Mouse (Mus musculus) embryonic stem cell, embryonic (primary cell): ENCODE data around the gene Tmem269.

Experiments used
- CTCF ChIA-PET, 4 experiments: fragments of 300-600 bp in 2 of 4; fragments of 350-600 bp in 2 of 4; sonication (Branson Sonifier 250); formaldehyde crosslinking; loops; one replicate each; lab custom pipeline; 2022; ENCODE audit warnings: inconsistent platforms in 2 of 4; lab: Charles Lee
- POLR2A ChIA-PET, 4 experiments: fragments of 300-600 bp in 2 of 4; fragments of 350-600 bp in 2 of 4; sonication (Branson Sonifier 250); formaldehyde crosslinking; loops; one replicate each; lab custom pipeline; 2022; ENCODE audit warnings: antibody characterized with exemption in 4 of 4, inconsistent platforms in 1 of 4; lab: Charles Lee

The Tmem269 gene

DNA sequence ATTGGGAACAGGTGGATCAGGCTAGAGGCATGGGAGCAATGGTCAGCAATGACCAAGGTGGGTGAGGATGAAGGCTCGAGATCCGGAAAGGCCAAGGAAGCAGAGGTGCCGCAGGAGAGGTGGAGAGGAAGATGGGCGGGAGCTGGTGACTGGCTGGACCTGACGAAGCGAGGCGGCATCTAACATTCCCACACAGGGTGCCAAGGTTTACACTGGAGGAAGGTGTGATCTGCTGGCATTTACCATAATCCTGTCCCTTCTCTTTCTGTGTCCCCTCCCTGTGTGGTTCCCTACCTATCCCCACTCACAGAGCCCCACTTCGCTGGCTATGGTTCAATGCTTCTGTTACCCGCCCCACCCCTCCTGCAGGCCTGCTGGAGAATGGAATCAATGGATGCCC, 27.9 kb upstream of the Tmem269 start:
- CTCF ChIA-PET, result interaction anchor here in 2 of 4 experiments (1.1 to 3.9 kb wide), 4 partner anchors 7 to 185 kb away, joined by 3 to 32 read pairs (median 11); no protein-coding TSS in a partner anchor
- POLR2A ChIA-PET, result interaction anchor here in 3 of 4 experiments (0.7 to 8.6 kb wide), 16 partner anchors 8 to 102 kb away, joined by 3 to 83 read pairs (median 4); partner anchors contain the start of genes Cldn19 (in 2 of the 3), AU022252 (in 1 of the 3), P3h1 (in 1 of the 3) and Ybx1 (in 1 of the 3)

- ChIA-PET POLR2A (interaction anchor here in 3 of 4 experiments (0.7 to 8.6 kb wide), 14 partner anchors 10 to 103 kb away, joined by 3 to 83 read pairs (median 4); partner anchors contain the start of genes Cldn19 (in 2 of the 3), AU022252 (in 1 of the 3) and P3h1 (in 1 of the 3)), CTCF (interaction anchor here in 2 of 4 experiments (1.0 to 1.1 kb wide), 2 partner anchors 8 to 75 kb away, joined by 3 read pairs; no protein-coding TSS in a partner anchor)
Measured at GRCm38 (mm10) chr4:119245556-119245955, 27.5 kb upstream of the Tmem269 start.

DNA sequence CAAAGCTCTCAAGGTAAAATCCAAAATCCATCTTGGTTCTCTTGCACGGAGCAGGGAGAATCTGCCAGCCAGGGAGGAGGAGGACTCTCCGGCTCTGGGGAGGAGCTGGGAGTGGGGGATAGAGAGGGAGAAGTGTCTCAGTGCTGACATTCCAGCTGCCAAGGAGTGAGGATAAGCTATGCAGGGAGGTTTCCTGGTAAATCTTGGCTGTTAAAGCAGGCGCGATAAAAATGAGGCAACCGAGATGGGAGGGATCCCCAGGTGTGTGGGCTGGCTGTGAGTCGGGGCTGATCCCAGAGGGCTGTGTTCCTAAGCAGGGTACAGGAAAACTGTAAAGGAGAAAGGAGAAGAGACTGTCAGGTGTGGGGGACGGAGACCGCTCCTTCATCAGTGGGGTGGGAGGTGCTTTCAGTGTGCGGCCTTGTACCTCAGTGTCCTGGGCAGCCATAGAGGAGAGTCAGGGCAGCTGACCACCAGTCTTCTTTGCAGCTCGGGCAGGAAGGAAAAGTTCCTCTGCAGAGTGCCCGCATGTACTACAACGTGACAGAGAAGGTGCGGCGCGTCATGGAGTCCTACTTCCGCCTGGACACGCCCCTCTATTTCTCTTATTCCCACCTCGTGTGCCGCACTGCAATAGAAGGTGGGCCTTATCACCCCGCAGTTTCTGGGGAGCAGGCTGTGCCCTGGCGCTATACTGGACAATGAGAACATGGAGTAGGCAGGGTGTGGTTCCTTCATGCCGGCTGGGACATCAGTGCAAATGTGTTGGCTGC, 26.6 kb upstream of the Tmem269 start:
- ChIA-PET POLR2A (interaction anchor here (0.7 to 8.6 kb wide), 17 partner anchors 11 to 1030 kb away, joined by 3 to 83 read pairs (median 4); partner anchors contain the start of genes AU022252 (in 2 of the 4), Cldn19 (in 2 of the 4), P3h1 (in 2 of the 4) and Tmem269 (in 1 of the 4)), CTCF (interaction anchor here in 2 of 4 experiments (0.5 to 1.0 kb wide), 3 partner anchors 9 to 89 kb away, joined by 3 to 12 read pairs (median 3); no protein-coding TSS in a partner anchor)

GRCm38 (mm10) chr4:119242571-119242970, 24.6 kb upstream of the Tmem269 start:
- POLR2A ChIA-PET, result interaction anchor here in 2 of 4 experiments (1.2 to 8.6 kb wide), 3 partner anchors 10 to 35 kb away, joined by 4 to 83 read pairs (median 69); partner anchors contain the start of genes AU022252 (in 1 of the 2) and P3h1 (in 1 of the 2)
- CTCF ChIA-PET, result no interaction called here

GRCm38 (mm10) chr4:119241664-119242063, 23.6 kb upstream of the Tmem269 start:
- ChIA-PET POLR2A (interaction anchor here in 2 of 4 experiments (1.1 to 6.5 kb wide), 6 partner anchors 9 to 53 kb away, joined by 3 to 69 read pairs (median 3); partner anchors contain the start of genes Ybx1 (in 2 of the 2), AU022252 (in 1 of the 2) and P3h1 (in 1 of the 2)), CTCF (interaction anchor here in 2 of 4 experiments (0.6 to 1.5 kb wide), 6 partner anchors 9 to 37 kb away, joined by 3 to 4 read pairs (median 3); partner anchors contain the start of genes AU022252 (in 1 of the 2) and P3h1 (in 1 of the 2))

DNA sequence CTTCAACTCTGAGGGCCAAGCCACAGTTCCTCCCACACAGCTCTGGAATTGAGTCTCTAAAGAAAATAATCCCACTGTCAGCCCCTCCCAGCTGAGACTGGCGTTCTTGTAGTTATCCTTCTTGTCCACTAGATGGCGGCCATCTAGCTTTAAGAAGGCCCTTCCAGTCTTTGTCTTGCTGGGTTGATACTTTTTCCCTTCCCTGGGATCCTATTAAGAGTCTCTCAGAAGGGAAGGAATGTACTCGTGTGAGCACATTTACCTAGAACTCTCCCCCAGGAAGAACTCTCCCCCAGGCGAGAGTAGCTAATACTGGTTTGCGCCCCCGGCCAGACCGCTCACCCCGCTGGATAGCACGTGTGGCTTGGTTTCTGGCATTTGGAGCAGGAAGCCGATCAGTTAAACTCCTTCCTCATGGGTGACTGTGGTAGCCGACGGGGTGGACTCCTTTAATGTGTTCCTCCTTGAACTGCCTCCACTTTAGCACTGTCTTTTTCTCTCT, 21.2 kb upstream of the Tmem269 start:
- ChIA-PET POLR2A (interaction anchor here (0.5 to 6.5 kb wide), 42 partner anchors 8 to 341 kb away, joined by 3 to 69 read pairs (median 4); partner anchors contain the start of genes Ybx1 (in 3 of the 4), Ppih (in 2 of the 4) and Tmem269 (in 2 of the 4)), CTCF (interaction anchor here (0.6 to 3.3 kb wide), 62 partner anchors 8 to 627 kb away, joined by 3 to 32 read pairs (median 3); partner anchors contain the start of genes Cldn19 (in 2 of the 4), Ppih (in 1 of the 4), Slc2a1 (in 1 of the 4) and Tmem269 (in 1 of the 4))

GRCm38 (mm10) chr4:119238661-119239060, 20.6 kb upstream of the Tmem269 start:
- ChIA-PET POLR2A (interaction anchor here (0.6 to 6.5 kb wide), 45 partner anchors 9 to 431 kb away, joined by 3 to 69 read pairs (median 4); partner anchors contain the start of genes Ybx1 (in 3 of the 4), Ppih (in 2 of the 4), Tmem269 (in 2 of the 4) and Cldn19 (in 1 of the 4)), CTCF (interaction anchor here (0.6 to 3.3 kb wide), 63 partner anchors 9 to 626 kb away, joined by 3 to 32 read pairs (median 3); partner anchors contain the start of genes Cldn19 (in 2 of the 4), Ppih (in 1 of the 4) and Tmem269 (in 1 of the 4))

DNA sequence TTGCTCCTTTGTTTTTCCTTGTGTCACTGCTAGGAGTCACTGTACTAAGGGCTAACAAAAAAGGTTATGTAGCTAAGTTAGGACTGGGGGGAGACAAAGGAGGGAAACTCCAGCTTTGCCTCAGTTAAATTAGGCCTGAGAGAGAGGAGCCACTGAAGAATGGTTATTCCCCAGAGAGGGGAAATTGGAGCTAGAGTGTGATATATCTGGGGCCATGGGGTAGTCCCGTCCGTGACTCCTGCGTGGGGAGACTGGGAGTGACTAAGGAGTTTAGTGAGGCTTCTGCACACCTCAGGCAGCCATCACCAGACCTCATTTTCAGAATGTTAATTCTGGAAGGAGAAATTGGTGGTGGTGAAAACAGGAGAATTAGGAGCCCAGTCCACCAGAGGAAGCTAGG, 16.3 kb upstream of the Tmem269 start:
- ChIA-PET POLR2A (interaction anchor here in 3 of 4 experiments (0.8 to 5.4 kb wide), 17 partner anchors 10 to 163 kb away, joined by 3 to 64 read pairs (median 6); partner anchors contain the start of genes Cldn19 (in 2 of the 3), Slc2a1 (in 1 of the 3), Tmem269 (in 1 of the 3) and Ybx1 (in 1 of the 3)), CTCF (interaction anchor here in 2 of 4 experiments (0.5 to 1.8 kb wide), 4 partner anchors 13 to 439 kb away, joined by 3 to 5 read pairs (median 3); no protein-coding TSS in a partner anchor)

DNA sequence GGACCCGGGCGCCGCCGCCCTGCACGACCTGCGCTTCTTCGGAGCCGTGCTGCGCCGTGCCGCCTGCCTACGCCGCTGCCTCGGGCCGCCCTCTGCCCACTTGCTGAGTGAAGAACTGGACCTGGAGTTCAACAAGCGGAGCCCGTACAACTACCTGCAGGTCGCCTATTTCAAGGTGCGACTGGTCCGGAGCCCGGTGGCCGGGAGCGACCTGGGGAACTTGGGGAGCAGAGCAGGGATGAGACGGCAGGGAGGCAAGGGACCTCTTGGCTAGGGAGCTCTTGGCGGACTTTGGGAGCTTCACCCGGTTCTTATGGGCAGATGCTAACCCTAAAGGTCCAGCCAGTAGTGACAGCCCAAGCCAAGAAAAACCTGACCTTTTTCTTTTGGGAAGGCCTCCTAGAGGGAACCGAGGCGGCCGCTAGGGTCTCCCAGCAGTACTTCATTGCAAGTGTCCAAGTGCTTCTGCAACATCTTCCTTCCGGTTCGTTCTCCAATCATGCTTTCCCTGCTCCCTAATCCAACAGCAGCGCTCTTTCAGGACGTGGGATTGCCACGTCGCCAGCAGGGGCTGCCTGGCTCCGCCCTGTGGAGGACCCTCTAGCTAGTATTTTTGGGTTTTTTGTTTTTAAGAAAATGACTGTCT, 15.4 kb upstream of the Tmem269 start:
- POLR2A ChIA-PET, result interaction anchor here in 3 of 4 experiments (0.6 to 5.4 kb wide), 62 partner anchors 9 to 1397 kb away, joined by 3 to 64 read pairs (median 5); partner anchors contain the start of genes Slc2a1 (in 3 of the 3), Cldn19 (in 2 of the 3), Ppih (in 2 of the 3) and Tmem269 (in 2 of the 3)
- CTCF ChIA-PET, result interaction anchor here (0.5 to 1.8 kb wide), 13 partner anchors 9 to 439 kb away, joined by 3 to 14 read pairs (median 3); partner anchors contain the start of genes Slc2a1 (in 1 of the 4) and Ybx1 (in 1 of the 4)

GRCm38 (mm10) chr4:119232410-119233255, 14.6 kb upstream of the Tmem269 start, which contains the start of the genes AU022252 and P3h1:
AU022252 (minus strand) TSS chr4:119232712.
P3h1 (plus strand) TSS chr4:119232915.
- CTCF ChIA-PET, result interaction anchor here (0.5 to 1.6 kb wide), 24 partner anchors 9 to 251 kb away, joined by 3 to 14 read pairs (median 3); partner anchors contain the start of genes Slc2a1 (in 1 of the 4) and Ybx1 (in 1 of the 4)
- POLR2A ChIA-PET, result interaction anchor here in 3 of 4 experiments (0.6 to 5.4 kb wide), 103 partner anchors 9 to 1396 kb away, joined by 3 to 64 read pairs (median 4); partner anchors contain the start of genes Slc2a1 (in 3 of the 3), Ccdc30 (in 2 of the 3), Cldn19 (in 2 of the 3) and Ppih (in 2 of the 3)

- CTCF ChIA-PET, result interaction anchor here in 2 of 4 experiments (0.7 to 2.4 kb wide), 3 partner anchors 12 to 86 kb away, joined by 3 to 13 read pairs (median 3); no protein-coding TSS in a partner anchor
- POLR2A ChIA-PET, result interaction anchor here in 2 of 4 experiments (1.4 to 3.6 kb wide), 4 partner anchors 12 to 54 kb away, joined by 3 to 17 read pairs (median 5); no protein-coding TSS in a partner anchor
Measured at GRCm38 (mm10) chr4:119226751-119227150, 8.7 kb upstream of the Tmem269 start.

- CTCF ChIA-PET, result interaction anchor here in 3 of 4 experiments (0.6 to 2.6 kb wide), 4 partner anchors 13 to 222 kb away, joined by 3 to 21 read pairs (median 4); no protein-coding TSS in a partner anchor
- POLR2A ChIA-PET, result interaction anchor here in 1 of 4 experiments (2.5 to 8.0 kb wide), 2 partner anchors 7 to 14 kb away, joined by 6 to 64 read pairs; partner anchors contain the start of genes AU022252 and P3h1
Measured at GRCm38 (mm10) chr4:119225719-119226118, 7.7 kb upstream of the Tmem269 start.

DNA sequence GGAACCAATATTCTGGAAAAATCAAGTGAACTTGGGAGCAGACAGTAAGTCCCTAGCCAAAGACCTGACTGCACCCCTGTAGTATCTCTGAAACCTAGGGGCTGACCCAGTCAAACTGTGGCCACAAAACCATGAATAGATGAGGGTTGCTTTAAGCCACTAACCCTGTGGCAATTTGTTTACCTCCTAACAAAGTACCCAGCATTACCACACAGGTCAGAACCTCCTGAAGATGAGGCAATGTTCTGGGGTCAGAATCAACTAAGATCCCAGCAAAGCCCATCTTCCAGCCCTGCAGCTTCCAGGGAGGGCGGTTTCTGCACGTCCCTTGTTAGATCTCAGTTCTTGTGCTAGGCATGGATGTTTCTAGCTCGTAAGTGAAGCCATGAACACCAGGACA, 6.5 kb upstream of the Tmem269 start:
- ChIA-PET POLR2A (interaction anchor here in 3 of 4 experiments (0.7 to 8.0 kb wide), 15 partner anchors 8 to 116 kb away, joined by 3 to 64 read pairs (median 3); partner anchors contain the start of genes AU022252 (in 3 of the 3), P3h1 (in 3 of the 3), Slc2a1 (in 1 of the 3) and Ybx1 (in 1 of the 3)), CTCF (interaction anchor here in 3 of 4 experiments (0.6 to 2.6 kb wide), 7 partner anchors 8 to 1632 kb away, joined by 3 to 21 read pairs (median 4); partner anchors contain the start of genes AU022252 (in 1 of the 3) and P3h1 (in 1 of the 3))

GRCm38 (mm10) chr4:119223696-119224095, 5.7 kb upstream of the Tmem269 start:
- CTCF ChIA-PET, result interaction anchor here (0.6 to 2.6 kb wide), 28 partner anchors 8 to 510 kb away, joined by 3 to 21 read pairs (median 3); partner anchors contain the start of genes AU022252 (in 1 of the 4), Hivep3 (in 1 of the 4), P3h1 (in 1 of the 4) and Zfp691 (in 1 of the 4)

More at GRCm38 (mm10) chr4:119223696-119224095, 5.7 kb upstream of the Tmem269 start:
- POLR2A ChIA-PET, result interaction anchor here in 3 of 4 experiments (0.5 to 8.0 kb wide), 22 partner anchors 9 to 177 kb away, joined by 3 to 64 read pairs (median 3); partner anchors contain the start of genes AU022252 (in 3 of the 3), P3h1 (in 3 of the 3) and Zfp691 (in 1 of the 3)
